Mouse (Mus musculus) T-helper 2 cell (primary cell): Measurements from ENCODE around the gene Txndc17.

Experiments
- in situ Hi-C: fragments of 300-600 bp; cut with MboI, MseI; formaldehyde crosslinking; loops from one replicate; pipeline ENCODE4 v1.15.1; 2025; ENCODE audit warnings: high pct_unique_total_duplicates

Txndc17 gene

GRCm38 (mm10) chr11:72217116-72217515 lies 9.8 kb downstream of the Txndc17 start:
- in situ Hi-C loops, result loop anchor here (5.0 to 25.0 kb wide), 3 partner anchors 90 to 1205 kb away; partner anchors contain the start of genes Derl2, Dhx33, Mis12 and Mybbp1a

GRCm38 (mm10) chr11:72221278-72221677 lies 13.9 kb downstream of the Txndc17 start:
- in situ Hi-C loops, result loop anchor here (25.0 kb wide), 1 partner anchor 1209 kb away; the partner anchor contains the start of genes Derl2, Dhx33 and Mis12

DNA sequence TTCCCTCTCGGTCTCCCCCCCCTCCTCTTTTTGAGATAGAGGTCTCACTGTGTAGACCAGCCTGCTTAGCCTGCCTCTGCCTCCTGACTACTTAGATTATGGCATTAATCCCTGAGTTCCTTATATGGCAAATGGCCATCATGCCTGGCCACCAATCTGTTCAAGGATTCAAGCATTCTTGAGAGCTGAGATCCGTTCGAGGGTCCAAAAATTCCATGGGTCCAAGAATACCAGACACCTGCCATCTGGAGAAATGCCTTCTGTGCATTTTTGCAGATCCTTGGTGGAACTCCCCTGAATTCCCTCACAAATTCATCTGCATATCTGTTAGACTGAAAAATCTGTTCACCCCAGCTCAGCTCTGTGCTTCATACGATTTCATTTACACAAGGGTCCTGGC lies 16.1 kb downstream of the Txndc17 start:
- in situ Hi-C loops, result loop anchor here (25.0 kb wide), 1 partner anchor 1211 kb away; the partner anchor contains the start of genes Derl2, Dhx33 and Mis12

- in situ Hi-C loops, result loop anchor here (25.0 kb wide), 1 partner anchor 1213 kb away; the partner anchor contains the start of genes Derl2, Dhx33 and Mis12
These were observed 17.5 kb downstream of the Txndc17 start for GRCm38 (mm10) chr11:72224865-72225264.

GRCm38 (mm10) chr11:72226020-72226791 lies 18.9 kb downstream of the Txndc17 start:
- in situ Hi-C loops, result no loop called here

DNA sequence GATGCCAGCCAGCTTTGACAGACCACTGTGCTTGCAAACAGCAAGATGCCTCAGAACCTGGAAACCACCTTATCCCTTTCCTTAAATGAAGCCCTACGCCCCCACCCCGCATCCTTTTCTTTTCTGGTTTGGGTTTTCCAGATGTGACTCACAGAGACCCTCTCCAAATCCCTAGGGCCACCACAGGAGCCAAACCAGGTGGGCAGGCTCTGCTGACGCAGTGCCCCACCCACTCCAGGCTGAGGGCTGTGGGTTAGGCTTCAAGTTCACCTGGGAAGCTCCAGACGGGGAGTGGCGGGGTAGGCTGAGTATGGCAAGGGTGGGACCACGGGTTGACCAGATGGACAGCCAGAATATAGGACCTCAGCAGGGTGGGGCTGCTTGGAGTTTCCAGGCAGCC lies 19.6 kb downstream of the Txndc17 start:
- in situ Hi-C loops, result no loop called here

GRCm38 (mm10) chr11:72228513-72228912 lies 21.2 kb downstream of the Txndc17 start:
- in situ Hi-C loops, result no loop called here

DNA sequence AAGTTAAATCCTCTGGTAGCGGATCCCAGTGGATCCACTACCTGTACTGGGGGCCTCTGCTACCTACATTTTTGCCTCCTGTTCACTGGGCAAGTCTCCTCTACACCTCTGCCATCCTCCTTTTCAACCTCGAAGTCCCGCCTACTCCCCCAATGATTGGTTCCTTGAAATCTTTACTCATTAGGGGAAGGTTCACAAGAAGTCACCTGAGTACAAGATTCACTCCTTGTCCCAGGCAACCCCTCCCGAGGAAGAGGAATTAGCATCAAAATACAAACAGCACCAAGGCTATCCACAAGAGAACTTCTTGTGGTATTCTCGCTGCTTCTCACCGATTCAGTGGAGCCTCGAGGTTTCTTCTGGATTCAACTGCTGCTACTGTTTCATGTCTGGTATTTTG lies 24.7 kb downstream of the Txndc17 start:
- in situ Hi-C loops, result loop anchor here (5.0 kb wide), 1 partner anchor 195 kb away; no protein-coding TSS in a partner anchor

DNA sequence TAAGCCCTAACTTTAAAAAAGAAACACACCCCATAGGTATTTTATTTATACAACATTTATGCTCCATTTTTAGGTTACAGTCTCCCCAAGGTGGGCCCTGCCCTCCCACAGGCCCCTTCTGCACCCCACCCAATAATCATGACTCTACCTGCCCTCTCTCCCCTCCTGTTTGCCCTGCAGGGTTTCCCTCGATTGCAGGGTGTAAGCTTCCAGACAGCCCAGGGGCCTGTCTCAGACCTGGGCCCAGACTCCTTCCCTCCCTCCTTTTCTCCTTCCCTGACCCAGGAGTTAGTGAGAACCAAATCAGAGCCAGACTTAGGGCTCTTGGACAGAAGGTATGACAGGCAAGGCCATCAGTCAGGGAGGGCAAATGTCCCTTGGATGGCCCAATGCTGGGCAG lies 25.6 kb downstream of the Txndc17 start:
- in situ Hi-C loops, result loop anchor here (5.0 kb wide), 1 partner anchor 194 kb away; no protein-coding TSS in a partner anchor

- in situ Hi-C loops, result loop anchor here (5.0 kb wide), 1 partner anchor 193 kb away; no protein-coding TSS in a partner anchor
These were observed 26.7 kb downstream of the Txndc17 start for GRCm38 (mm10) chr11:72234013-72234412.

GRCm38 (mm10) chr11:72240062-72240860 lies 32.9 kb downstream of the Txndc17 start:
- in situ Hi-C loops, result no loop called here

DNA sequence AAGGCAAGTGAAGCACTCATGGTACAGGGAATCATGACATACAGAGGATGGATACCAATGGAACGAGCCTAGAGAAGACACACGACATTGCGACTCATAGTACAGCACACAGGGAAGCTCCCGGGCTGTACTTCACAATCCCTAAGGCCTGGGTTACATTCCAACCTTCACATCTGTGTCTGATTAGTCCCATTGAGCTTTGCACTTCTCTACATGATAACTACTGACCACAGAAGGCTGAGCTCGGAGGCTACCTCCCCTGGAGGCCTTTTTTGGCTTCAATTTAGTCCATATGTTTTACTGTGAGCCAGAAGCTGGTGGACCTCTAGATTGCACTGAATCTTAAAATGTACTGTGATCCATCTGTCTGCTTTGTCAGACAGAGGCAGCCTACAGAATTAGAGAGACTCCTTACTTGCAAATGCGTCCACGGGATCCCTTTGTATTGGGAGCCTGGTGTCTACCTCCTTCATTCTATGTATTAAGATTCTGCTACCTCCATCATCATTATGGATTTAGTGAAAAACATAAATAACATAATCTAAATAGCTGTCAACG lies 37.9 kb downstream of the Txndc17 start:
- in situ Hi-C loops, result no loop called here

DNA sequence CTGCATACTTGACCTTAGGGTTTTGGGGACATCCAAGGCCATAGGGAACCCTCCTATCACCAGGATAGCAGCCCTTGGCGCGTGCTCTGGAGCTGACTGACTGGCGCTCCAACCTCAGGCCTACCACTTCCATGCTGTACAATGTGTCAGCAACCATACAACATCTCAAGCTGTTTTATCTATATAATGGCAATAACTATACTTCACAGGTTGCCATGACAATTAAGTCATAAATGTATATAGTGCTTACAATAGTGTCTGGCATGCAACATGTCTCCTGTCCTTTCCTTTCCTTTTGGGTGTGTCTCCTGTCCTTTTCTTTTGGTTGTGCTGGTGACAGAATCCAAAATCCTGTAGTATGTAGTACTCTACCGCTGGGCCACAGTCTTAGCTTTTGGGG lies 48.3 kb downstream of the Txndc17 start:
- in situ Hi-C loops, result loop anchor here (5.0 kb wide), 1 partner anchor 308 kb away; no protein-coding TSS in a partner anchor

GRCm38 (mm10) chr11:72256441-72256840 lies 49.1 kb downstream of the Txndc17 start:
- in situ Hi-C loops, result loop anchor here (5.0 kb wide), 1 partner anchor 309 kb away; no protein-coding TSS in a partner anchor
